Mouse (Mus musculus) bone marrow macrophage, adult 2 months (primary cell): ENCODE measurements around the gene Rasal1.

Experiments
- CTCF ChIP-seq: IDR thresholded peaks from 2 replicates; pipeline ENCODE4 v1.5.1; 2012; ENCODE audit warnings: low read depth, mild to moderate bottlenecking, low read length, moderate library complexity
- POLR2A ChIP-seq: IDR thresholded peaks from 2 replicates; pipeline ENCODE4 v1.6.1; 2012; ENCODE audit warnings: mild to moderate bottlenecking, low read depth, low read length, borderline replicate concordance

GRCm38 (mm10) chr5:120644227-120644626, 4.4 kb upstream of the Rasal1 start:
- TF ChIP-seq CTCF = no peak
- no peak for TF ChIP-seq POLR2A
